Mouse (Mus musculus): Measurements from ENCODE around the gene Serpine1. TPM values are rescaled to one million over a fixed set of nuclear protein-coding genes. Genes with fewer than 3 reads are reported as not detected.
A peak's percentile ranks its signal among the peaks of the same experiment; 100 is the strongest.

Gene Serpine1
- polyA plus RNA-seq, 1 experiment, result 9.6 TPM

DNA sequence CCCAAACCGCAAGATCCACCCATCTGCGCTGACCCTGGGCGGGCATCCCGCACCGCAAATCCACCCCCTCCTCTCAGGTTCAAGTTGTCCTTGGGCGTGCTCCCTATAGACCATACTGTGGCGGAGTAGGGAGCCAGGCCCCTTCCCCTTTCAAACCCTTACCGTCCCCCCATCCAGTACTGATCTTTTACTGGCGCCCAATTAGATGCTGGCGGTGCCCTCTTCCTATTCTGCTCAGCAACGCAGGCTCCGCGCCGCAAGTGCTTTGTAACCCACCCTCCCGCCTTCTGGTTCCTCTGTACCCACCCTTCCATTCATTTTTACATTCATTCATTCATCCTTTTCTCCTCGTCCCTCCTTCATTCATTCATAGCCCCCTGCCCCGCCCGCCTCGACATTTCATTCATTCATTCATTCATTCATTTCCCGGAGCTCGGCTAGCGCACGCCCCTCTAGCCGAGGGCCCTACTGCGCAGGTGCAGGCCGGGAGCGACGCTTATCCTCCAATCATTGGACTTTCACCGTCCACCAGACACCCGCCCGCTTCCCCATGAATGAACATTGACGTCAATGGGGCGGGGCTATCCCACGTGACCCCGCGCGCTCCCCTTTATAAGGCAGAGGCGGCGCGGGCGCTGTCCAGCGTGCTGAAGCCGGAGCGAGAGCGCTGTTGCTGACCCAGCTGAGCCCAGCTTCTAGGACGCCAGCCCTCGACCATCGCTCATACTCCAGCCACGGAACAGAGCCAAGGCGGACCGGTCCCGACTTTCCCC lies 42.2 kb downstream of the Serpine1 start:
- peaks cover 5% of the 10 kb centered on the region for H3K4me1 ChIP-seq (ENCODE audit: control insufficient read depth, insufficient read depth, insufficient read length, low read length)
- H3K27ac ChIP-seq (replicated peaks; ENCODE audit: low read depth, low read length), result no peak overlapping the region
- peak overlapping the region; percentile 22; the same call in 1 of the 2 replicates for H3K4me3 ChIP-seq (ENCODE audit: insufficient read depth, low read depth, low read length)

DNA sequence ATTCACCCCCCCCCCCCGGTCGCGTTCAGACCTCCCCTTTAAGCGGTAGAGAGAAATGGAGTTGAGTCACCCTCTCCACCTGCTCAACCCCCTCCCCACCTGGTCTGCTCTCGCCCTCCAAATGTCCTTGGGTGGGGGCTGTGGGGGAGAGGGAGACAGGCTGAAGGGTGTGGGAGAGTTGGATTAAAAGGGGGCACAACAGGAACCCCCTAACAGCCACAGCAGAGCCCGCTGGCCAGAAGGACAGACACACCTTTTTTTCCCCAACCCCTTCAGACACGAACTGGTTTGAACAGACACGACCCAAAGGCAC lies 42.8 kb downstream of the Serpine1 start:
- H3K27ac ChIP-seq (replicated peaks; ENCODE audit: low read depth, low read length), result no peak overlapping the region
- no peak overlapping the region for H3K4me3 ChIP-seq (ENCODE audit: insufficient read depth, low read depth, low read length)
- H3K4me1 ChIP-seq (ENCODE audit: control insufficient read depth, insufficient read depth, insufficient read length, low read length), result peaks cover 5% of the 10 kb centered on the region

DNA sequence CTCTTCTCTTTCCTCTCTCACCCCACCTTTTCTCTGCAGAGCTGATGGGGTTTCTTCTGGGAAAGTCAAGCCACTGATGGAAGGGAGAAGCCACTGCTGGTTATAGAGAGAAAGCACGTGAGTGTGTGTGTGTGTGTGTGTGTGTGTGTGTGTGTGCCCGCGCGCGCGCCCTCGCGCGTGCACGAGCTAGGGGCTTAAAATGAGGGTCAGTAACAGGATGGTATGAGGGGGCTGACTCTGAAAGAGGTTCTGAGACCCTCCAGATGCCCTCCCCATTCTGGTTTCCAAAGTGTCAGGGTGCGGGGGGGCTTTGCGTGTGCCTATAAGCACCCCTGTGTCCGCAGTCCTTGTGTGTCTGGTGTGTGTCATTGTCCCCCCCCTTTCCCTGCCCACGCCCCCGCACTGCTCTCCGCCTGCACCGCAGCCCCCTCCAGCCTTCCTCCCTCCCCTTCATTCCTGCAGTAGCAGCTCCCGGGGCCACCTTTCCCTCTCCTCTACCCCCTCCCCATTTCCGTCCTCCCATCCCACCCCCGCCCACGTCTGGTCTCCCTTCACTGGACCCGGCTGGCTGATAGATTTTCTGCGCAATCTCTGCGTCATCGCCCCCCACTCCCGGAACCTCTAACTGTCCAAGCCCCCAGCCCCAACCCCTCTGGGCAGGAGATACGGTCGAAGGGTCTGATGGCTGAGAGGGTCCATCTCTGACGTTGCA lies 43.4 kb downstream of the Serpine1 start:
- Histone ChIP-seq H3K27ac (replicated peaks; ENCODE audit: low read depth, low read length) (no peak overlapping the region), H3K4me3 (ENCODE audit: insufficient read depth, low read depth, low read length) (no peak overlapping the region), H3K4me1 (ENCODE audit: control insufficient read depth, insufficient read depth, insufficient read length, low read length) (peaks cover 5% of the 10 kb centered on the region)

DNA sequence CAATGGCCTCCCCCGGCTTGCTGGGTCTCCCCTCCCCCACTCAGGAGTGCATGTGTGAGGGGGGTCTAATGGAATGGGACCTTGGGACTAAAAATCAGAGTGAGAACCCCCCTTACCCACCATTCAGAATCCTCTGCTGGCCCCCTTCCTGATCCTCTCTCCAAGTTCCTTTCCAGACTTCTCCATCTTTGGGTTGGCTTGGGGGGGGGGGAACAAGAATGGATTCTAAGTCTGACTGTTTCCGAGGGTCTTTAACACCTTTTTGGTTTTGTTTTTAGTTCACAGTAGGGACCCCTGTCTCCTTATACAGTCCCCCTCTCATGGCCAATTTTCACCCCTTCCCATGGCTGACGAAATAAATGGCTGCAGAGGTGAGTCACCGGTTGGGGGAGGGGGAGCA lies 46.0 kb downstream of the Serpine1 start, which contains the start of gene Vgf:
TSS of gene Vgf (plus strand) at position 301 of the 400 bp plus-strand sequence.
- 0 out of 2 replicates have a peak, but pooled peaks cover 2% of the 10 kb centered on the region for H3K4me1 ChIP-seq (ENCODE audit: control insufficient read depth, insufficient read depth, insufficient read length, low read length)
- no peak within 1 kb of the TSS for H3K27ac ChIP-seq (replicated peaks; ENCODE audit: low read depth, low read length)
- no peak within 1 kb of the TSS for H3K4me3 ChIP-seq (ENCODE audit: insufficient read depth, low read depth, low read length)

DNA sequence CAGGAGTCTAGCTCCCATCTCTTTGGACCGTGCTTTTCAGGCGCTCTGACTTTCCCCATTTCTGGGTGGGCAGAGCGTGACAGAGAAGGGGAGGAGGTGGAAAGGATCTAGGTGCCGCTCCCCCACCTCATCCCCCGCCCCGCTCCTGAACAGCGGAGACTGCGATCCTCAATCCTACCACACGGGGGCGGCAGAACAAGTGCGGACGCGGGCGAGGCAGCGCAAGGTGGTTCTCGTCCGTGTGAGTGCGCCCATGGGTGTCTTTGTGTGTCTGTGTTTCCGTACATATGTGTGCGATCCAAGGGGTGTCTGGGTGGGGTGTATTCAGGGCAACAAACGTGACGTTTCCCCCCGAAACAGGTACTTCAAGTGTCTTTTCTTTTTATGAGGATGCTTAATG lies 46.9 kb downstream of the Serpine1 start:
- Histone ChIP-seq H3K4me3 (ENCODE audit: insufficient read depth, low read depth, low read length) (no peak overlapping the region), H3K27ac (replicated peaks; ENCODE audit: low read depth, low read length) (no peak overlapping the region), H3K4me1 (ENCODE audit: control insufficient read depth, insufficient read depth, insufficient read length, low read length) (no peaks in the 10 kb centered on the region)

DNA sequence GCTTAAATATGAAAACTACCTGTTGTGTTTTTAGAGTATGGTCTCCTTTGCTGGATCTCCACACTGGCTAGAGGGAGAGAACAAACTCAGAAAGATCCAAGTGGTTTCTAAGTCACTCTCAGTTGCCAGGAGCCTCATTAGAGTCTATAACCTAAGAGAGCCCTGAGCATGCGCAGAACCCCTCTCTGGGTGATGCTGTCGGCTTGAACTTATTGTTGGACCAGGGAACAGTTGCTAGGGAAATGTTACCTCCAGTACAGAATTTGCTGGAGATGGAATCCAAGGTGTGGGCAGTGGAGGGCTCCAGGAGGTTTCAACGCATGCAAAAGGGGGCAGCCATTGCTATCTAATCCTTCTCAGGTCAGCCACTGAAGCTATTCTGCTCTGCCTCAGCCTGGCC lies 47.8 kb downstream of the Serpine1 start:
- H3K27ac ChIP-seq (replicated peaks; ENCODE audit: low read depth, low read length), result no peak overlapping the region
- no peak overlapping the region for H3K4me3 ChIP-seq (ENCODE audit: insufficient read depth, low read depth, low read length)
- H3K4me1 ChIP-seq (ENCODE audit: control insufficient read depth, insufficient read depth, insufficient read length, low read length), result no peaks in the 10 kb centered on the region

DNA sequence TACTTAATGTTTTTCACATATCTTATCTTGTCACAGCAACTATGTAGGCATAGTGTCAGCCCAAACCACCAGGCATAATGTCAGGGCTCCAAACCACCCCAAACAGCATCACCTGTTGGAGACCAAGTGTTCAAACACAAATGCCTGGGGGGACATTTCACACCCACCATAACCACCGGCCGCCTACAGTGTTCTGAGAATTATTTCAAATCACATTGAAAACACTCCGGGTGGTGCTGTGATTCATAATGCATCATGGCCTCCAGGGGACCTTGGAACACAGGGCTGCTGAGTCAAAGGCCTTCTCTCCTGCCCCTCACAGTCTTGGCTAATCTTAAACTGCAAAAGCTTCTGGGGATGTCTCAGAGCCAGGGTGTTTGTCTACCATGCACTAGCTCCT lies 56.2 kb downstream of the Serpine1 start:
- no peaks in the 10 kb centered on the region for H3K4me1 ChIP-seq (ENCODE audit: control insufficient read depth, insufficient read depth, insufficient read length, low read length)
- H3K4me3 ChIP-seq (ENCODE audit: insufficient read depth, low read depth, low read length), result no peak overlapping the region
- no peak overlapping the region for H3K27ac ChIP-seq (replicated peaks; ENCODE audit: low read depth, low read length)

DNA sequence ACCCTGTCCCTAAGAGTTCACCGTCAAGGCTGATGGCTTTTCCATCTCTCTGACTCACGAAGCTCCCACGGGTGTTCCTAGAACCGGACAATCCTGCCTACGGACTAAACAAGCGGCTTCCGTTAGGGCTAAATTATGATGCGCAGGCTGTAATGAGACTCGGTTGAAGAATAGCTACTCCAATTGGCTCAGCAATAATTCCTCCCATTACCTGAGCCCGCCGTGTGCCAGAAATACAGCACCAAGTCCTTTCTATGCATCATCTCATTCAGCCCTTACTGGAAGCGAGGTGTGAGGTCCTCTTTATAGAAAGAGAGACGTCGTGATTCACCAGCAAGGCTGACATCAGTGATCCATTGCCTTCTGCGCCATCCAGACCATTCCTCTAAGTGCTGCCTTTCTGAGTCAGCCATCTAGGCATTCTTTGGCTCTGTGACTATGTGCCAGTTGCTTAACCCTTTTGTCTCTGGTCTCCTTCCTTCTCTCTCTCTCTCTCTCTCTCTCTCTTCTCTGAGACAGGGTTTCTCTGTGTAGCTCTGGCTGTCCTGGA lies 59.6 kb downstream of the Serpine1 start:
- no peaks in the 10 kb centered on the region for H3K4me1 ChIP-seq (ENCODE audit: control insufficient read depth, insufficient read depth, insufficient read length, low read length)
- no peak overlapping the region for H3K27ac ChIP-seq (replicated peaks; ENCODE audit: low read depth, low read length)
- H3K4me3 ChIP-seq (ENCODE audit: insufficient read depth, low read depth, low read length), result no peak overlapping the region

Other genes with a start within 250 kb of the Serpine1 start
- gene Col26a1, start 189.1 kb downstream of the Serpine1 start, polyA plus RNA-seq (2012; ENCODE audit: insufficient read depth, insufficient read length, missing spikeins), result not detected in 2 replicates
- 13.4 and 14.6 TPM in 2 replicates for gene Ift22, start 164.1 kb downstream of the Serpine1 start, polyA plus RNA-seq (2012; ENCODE audit: insufficient read depth, insufficient read length, missing spikeins)
- 128 and 153 TPM in 2 replicates for gene Fis1, start 119.0 kb downstream of the Serpine1 start, polyA plus RNA-seq (2012; ENCODE audit: insufficient read depth, insufficient read length, missing spikeins)
- 4.6 and 10.2 TPM in 2 replicates for gene Cldn15, start 105.7 kb downstream of the Serpine1 start, polyA plus RNA-seq (2012; ENCODE audit: insufficient read depth, insufficient read length, missing spikeins)
- gene Plod3, start 85.2 kb downstream of the Serpine1 start, polyA plus RNA-seq (2012; ENCODE audit: insufficient read depth, insufficient read length, missing spikeins), result 15.4 and 16.0 TPM in 2 replicates
- 76.0 and 101 TPM in 2 replicates for gene Znhit1, start 84.2 kb downstream of the Serpine1 start, polyA plus RNA-seq (2012; ENCODE audit: insufficient read depth, insufficient read length, missing spikeins)
- not detected in 2 replicates for gene Vgf, start 45.9 kb downstream of the Serpine1 start, polyA plus RNA-seq (2012; ENCODE audit: insufficient read depth, insufficient read length, missing spikeins)
- gene Ap1s1, start 26.1 kb downstream of the Serpine1 start, polyA plus RNA-seq (2012; ENCODE audit: insufficient read depth, insufficient read length, missing spikeins), result 69.0 and 73.6 TPM in 2 replicates
- gene Trim56, start 43.9 kb upstream of the Serpine1 start, polyA plus RNA-seq (2012; ENCODE audit: insufficient read depth, insufficient read length, missing spikeins), result 9.8 and 11.1 TPM in 2 replicates
- not detected in 2 replicates for gene Muc3, start 77.1 kb upstream of the Serpine1 start, polyA plus RNA-seq (2012; ENCODE audit: insufficient read depth, insufficient read length, missing spikeins)
- not detected in 2 replicates for gene Muc3a, start 140.1 kb upstream of the Serpine1 start, polyA plus RNA-seq (2012; ENCODE audit: insufficient read depth, insufficient read length, missing spikeins)
- gene Ache, start 215.3 kb upstream of the Serpine1 start, polyA plus RNA-seq (2012; ENCODE audit: insufficient read depth, insufficient read length, missing spikeins), result 0.75 TPM in 1 of 2 replicates, not detected in the other
- 7.4 and 11.4 TPM in 2 replicates for gene Ufsp1, start 222.4 kb upstream of the Serpine1 start, polyA plus RNA-seq (2012; ENCODE audit: insufficient read depth, insufficient read length, missing spikeins)
- 31.0 and 45.4 TPM in 2 replicates for gene Srrt, start 235.4 kb upstream of the Serpine1 start, polyA plus RNA-seq (2012; ENCODE audit: insufficient read depth, insufficient read length, missing spikeins)
- gene Trip6, start 242.1 kb upstream of the Serpine1 start, polyA plus RNA-seq (2012; ENCODE audit: insufficient read depth, insufficient read length, missing spikeins), result 13.1 and 20.6 TPM in 2 replicates

All from brown adipose tissue, adult 24 weeks (tissue).